Mouse (Mus musculus) CH12.LX (cell line): Measurements from ENCODE around the gene Fgf22.
A peak's percentile ranks its signal among the peaks of the same experiment; 100 is the strongest.

Source experiments
- BHLHE40 ChIP-seq: IDR thresholded peaks from 2 replicates; pipeline ENCODE4 v1.6.1; 2011; ENCODE audit warnings: mild to moderate bottlenecking, low read depth, low read length, improper control_type of control experiment
- CHD1 ChIP-seq: IDR thresholded peaks from 2 replicates; pipeline ENCODE4 v1.6.1; 2012; ENCODE audit warnings: low read depth, low read length, improper control_type of control experiment, inconsistent platforms
- CTCF ChIP-seq, 2 experiments: IDR thresholded peaks in 1 of 2; conservative IDR thresholded peaks in 1 of 2; 2 replicates each; pipeline ENCODE4 v1.5.1; 2011 to 2012; ENCODE audit warnings: low read depth in 2 of 2, low read length in 2 of 2, improper control_type of control experiment in 1 of 2, inconsistent platforms in 1 of 2, mild to moderate bottlenecking in 1 of 2, moderate library complexity in 1 of 2
- EP300 ChIP-seq: IDR thresholded peaks from 2 replicates; pipeline ENCODE4 v1.6.1; 2011; ENCODE audit warnings: low read length, improper control_type of control experiment
- IRF4 ChIP-seq: IDR thresholded peaks from 2 replicates; pipeline ENCODE4 v1.6.1; 2014; ENCODE audit warnings: low read depth, mild to moderate bottlenecking, inconsistent platforms, low read length, improper control_type of control experiment
- MAFK ChIP-seq: IDR thresholded peaks from 2 replicates; pipeline ENCODE4 v1.6.1; 2011; ENCODE audit warnings: low read length, improper control_type of control experiment; ENCODE audit not compliant: insufficient replicate concordance
- NELFE ChIP-seq: IDR thresholded peaks from 2 replicates; pipeline ENCODE4 v1.6.1; 2011; ENCODE audit warnings: low read depth, low read length, improper control_type of control experiment
- NRF1 ChIP-seq: IDR thresholded peaks from 2 replicates; pipeline ENCODE4 v1.6.1; 2014; ENCODE audit warnings: low read depth, mild to moderate bottlenecking, inconsistent platforms, low read length, improper control_type of control experiment, moderate library complexity
- PAX5 ChIP-seq: IDR thresholded peaks from 2 replicates; pipeline ENCODE4 v1.6.1; 2012; ENCODE audit warnings: low read length, inconsistent platforms, mixed read lengths
- POLR2A ChIP-seq: IDR thresholded peaks from 2 replicates; pipeline ENCODE4 v1.6.1; 2011; ENCODE audit warnings: low read depth, mild to moderate bottlenecking, improper control_type of control experiment, low read length
- UBTF ChIP-seq: IDR thresholded peaks from 2 replicates; pipeline ENCODE4 v1.6.1; 2012; ENCODE audit warnings: low read depth, mild to moderate bottlenecking, inconsistent platforms, low read length, improper control_type of control experiment, moderate library complexity
- USF1 ChIP-seq: IDR thresholded peaks from 2 replicates; pipeline ENCODE4 v1.6.1; 2014; ENCODE audit warnings: low read depth, mild to moderate bottlenecking, inconsistent platforms, low read length, improper control_type of control experiment

- TF ChIP-seq MAFK: no peak
- TF ChIP-seq POLR2A: 0 out of 2 replicates have a peak, but pooled peaks have one; percentile 7
- peak; percentile 46 to 68 for TF ChIP-seq CTCF (conservative IDR thresholded peaks at IDR 0.05 in 1 of 2, IDR thresholded peaks at IDR 0.05 in 1 of 2; ENCODE audit: low read depth in 2 of 2, low read length in 2 of 2)
- no peak for TF ChIP-seq IRF4
- no peak for TF ChIP-seq EP300
- no peak for TF ChIP-seq UBTF
- TF ChIP-seq BHLHE40: no peak
- no peak for TF ChIP-seq NELFE
- no peak for TF ChIP-seq USF1
- TF ChIP-seq PAX5: no peak
- no peak for TF ChIP-seq NRF1
- no peak for TF ChIP-seq CHD1
Measured at GRCm38 (mm10) chr10:79712029-79712428, 42.8 kb upstream of the Fgf22 start.
